Mouse (Mus musculus) heart, adult 2 months (tissue): ENCODE measurements around the gene Rnf216.

Experiments used
- CTCF ChIP-seq: fragments of 200-600 bp; IDR thresholded peaks from 2 replicates; pipeline ENCODE4 v1.8.1; 2022; ENCODE audit warnings: antibody characterized with exemption, mild to moderate bottlenecking, moderate library complexity
- POLR2A ChIP-seq: fragments of 200-500 bp; IDR thresholded peaks from 2 replicates; pipeline ENCODE4 v1.6.1; 2011; ENCODE audit warnings: mild to moderate bottlenecking, low read depth, low read length, control low read depth; ENCODE audit not compliant: insufficient read depth

DNA sequence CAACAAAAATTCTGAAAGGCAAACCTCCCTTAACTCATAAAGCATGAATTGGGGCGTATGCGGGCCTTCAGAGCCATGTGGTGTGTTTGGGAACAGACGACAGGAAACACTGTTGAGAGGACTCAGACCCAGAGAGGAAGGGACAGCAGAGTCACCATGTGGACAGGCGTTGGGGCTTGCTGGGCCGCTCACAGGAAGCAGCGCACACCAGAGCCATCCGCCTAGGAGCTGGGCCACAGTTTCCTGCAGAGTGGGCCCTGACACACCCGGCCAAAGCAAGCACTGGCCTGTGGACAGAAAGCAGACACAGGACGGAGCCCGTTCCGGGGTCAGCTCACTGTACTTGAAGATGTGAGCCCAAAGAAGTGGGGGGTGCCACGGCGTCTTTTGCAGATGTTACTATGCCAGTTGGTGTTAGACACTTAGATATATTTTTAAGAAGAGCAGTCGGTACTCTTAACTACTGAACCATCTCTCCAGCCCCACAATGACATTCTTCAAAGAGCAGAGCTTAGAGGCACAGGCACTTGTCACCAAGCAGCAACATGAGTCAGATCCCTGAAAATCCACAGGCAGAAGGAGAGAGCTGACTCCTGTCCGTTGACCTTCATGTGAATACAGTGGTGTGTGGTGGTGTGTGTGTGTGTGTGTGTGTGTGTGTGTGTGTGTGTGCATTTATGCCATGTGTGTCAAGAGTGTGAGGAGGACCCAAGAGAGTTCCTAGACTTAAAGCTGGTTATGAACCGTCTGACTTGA, 130.6 kb downstream of the Rnf216 start:
- TF ChIP-seq CTCF = no peak
- no peak for TF ChIP-seq POLR2A
